Mouse (Mus musculus): ENCODE results near the gene Sash1.

Gene Sash1

DNA sequence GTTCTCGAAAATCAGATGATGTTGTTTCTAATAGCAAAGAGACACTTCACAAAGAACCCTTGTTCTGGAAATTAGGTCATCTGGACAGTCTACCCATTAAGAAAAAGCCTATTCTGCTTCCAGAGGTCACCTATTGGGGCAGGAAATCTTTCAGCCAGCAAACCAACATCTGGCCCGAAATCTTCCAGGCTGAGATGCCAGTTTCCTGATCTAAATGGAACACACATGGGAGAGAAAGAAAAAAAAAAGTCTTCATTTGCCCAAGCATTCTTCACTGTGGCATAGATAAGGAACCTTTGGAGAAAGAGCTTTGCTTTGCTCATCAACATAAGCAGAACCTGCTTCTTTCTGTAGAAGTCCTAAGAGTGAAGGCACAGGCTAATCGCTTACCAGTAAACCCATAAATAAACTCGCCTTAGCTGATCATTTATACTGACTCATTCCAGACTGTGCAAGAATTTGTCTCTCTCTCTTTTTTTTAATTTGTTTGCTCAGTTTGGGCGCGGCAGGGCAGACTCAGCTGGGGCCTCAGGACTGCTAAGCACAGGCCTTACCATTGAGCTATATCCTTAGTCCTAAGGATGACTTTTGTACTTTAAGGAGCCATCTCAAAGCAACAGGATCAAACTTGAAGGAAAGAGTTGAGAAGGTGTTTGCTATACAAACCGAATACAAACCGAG lies 13.1 kb upstream of the Sash1 start:
- no peak for DNase-seq

DNA sequence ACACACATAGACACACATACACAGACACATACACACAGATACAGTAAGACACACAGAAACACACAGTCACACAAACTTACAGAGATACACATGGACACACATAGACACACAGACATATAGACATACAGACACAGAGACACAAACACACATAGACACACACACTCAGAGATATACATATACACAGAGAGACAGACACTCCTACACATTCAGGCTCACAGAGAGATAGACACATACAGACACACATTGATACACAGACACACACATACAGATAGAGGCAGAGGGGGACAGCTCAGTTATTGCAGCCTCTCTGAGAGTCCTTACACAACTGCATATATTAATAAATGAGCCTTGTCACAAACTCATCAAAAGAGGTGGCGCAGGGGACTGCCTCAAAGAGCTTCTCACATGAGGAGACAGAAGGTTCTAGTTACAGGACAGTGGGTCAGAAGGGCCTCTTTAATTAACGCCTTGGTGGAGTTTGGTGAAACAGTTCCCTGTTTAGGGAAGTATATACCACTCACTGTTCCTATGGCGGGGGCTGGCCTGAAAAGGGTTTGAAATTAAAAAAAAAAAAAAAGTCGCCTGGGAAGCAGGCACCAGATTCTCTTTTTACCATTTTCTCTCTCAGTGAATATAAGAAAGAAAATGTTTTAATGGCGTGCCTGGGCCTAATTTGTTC lies 12.4 kb upstream of the Sash1 start:
- DNase-seq = no peak

DNA sequence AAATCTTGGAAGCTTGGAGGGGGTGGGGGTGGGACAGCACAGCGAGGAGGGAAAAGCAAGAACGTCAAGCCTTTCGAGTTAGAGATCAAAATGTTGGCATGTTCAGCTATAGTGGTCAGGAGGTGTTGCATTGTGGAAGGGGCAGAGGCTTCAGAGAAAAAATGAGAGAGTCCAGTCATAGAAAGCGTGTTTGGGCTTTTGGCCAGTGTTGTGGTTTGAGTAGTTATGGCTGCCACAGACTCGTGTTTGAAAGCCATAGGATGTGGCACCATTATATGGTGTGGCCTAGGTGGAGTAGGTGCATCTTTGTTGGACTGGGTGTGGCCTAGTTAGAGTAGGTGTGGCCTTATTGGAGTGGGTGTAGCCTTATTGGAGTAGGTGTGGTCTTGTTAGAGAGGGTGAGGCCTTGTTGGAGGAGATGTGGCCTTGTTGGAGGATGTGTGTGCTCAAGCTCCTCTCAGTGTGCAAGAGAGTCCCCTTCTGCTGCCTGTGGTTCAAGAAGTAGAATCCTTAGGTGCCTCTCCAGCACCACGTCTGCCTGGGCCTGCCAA lies 9.2 kb upstream of the Sash1 start:
- DNase-seq = no peak

DNA sequence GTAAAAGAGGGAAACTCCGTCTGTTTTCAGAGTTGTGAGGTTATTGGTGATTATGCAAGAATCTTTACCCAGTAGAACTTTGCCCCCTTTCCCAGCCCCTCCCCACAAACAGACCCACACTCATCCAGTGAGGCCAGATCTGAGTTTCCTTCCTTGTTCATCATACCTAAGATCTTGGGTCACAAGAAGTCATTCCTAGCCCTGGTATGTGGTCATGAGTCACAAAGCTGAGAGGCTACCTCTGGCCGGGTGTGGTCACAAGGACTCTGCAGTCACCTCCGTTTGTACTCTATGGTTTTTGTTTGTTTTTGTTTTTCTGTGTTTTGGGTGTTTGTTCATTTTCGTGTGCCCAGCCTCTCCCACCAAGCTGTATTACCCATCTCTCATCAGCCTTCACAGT lies 4.6 kb upstream of the Sash1 start:
- no peak for DNase-seq

DNA sequence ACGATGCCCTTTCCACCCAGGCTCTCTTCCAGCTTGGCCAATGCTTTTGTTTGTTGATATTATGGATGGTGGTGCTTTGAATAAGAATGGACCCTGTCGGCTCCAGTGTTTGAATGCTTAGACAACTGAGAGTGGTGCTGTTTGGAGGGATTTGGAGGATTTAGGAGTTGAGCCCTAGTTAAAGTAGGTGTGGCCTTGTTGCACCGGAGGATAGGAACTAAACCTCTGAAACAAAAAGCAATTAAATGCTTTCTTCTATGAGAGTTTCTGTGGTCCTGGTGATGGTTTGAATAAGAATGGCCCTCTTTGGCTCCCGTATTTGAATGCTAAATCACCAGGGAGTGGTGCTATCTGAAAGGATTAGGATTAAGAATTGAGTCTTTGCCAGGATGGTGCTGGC lies 3.5 kb upstream of the Sash1 start:
- no peak for DNase-seq

DNA sequence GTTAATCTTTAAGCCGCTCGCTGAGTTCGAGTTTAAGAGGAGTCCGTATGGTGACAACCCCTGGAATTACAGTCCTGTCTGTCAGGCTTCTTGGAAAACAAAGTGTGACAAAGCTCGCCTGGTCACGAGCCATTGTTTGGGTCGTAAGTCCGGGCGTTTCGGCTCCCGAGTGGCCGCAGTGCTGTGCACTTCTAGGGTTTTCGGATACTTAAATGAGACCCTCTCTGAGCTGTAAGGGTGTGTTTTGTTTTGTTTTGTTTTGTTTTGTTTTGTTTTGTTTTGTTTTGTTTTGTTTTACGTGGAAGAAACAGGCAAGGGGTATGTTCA lies 621 bp upstream of the Sash1 start:
- DNase-seq = no peak

- peak in 1 of 2 experiments; percentile 33 for DNase-seq
Observed at GRCm38 (mm10) chr10:8885201-8885600, 669 bp downstream of the Sash1 start.

- DNase-seq = no peak
Observed at GRCm38 (mm10) chr10:8884565-8884964, 1.3 kb downstream of the Sash1 start.

DNA sequence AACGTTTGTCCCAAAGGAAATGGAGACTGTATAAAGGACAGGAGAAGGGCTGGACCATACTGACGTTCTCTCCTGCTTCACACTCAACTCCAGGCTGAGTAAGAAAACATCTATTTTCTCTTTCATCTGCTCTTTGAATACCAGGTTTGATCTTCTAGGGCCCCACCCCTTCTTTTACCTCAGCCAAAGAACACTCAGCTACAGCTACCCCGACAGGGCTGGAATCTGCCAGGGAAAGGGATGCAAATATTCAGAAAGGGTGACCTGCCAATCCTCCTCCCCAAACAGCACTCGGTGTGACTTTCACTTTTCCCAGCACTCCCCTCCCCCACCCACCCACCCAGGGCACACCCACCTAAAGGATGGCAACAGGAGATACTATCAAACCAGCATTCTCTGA lies 2.2 kb downstream of the Sash1 start:
- no peak for DNase-seq

DNA sequence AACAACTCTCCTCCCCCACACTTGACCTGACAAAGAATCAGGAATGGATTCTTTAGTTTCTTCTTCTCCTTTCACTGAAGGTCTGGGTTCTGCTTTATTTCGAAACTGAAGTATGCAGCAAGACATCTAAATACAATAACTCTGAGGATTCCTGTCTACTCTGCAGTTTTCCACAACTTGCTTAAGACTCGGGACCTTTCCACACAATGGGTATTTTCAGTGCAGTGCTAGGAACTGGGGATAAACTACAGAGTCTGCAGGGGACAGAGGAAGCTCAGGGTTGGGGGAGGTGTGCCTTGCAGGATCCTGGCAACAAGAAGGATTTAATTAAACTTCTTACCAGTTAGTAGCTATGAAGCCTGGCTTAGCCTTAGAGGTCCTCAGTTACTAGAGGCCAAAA lies 4.1 kb downstream of the Sash1 start:
- DNase-seq = no peak

- DNase-seq = no peak
Observed at GRCm38 (mm10) chr10:8880950-8881675, 4.8 kb downstream of the Sash1 start.

DNA sequence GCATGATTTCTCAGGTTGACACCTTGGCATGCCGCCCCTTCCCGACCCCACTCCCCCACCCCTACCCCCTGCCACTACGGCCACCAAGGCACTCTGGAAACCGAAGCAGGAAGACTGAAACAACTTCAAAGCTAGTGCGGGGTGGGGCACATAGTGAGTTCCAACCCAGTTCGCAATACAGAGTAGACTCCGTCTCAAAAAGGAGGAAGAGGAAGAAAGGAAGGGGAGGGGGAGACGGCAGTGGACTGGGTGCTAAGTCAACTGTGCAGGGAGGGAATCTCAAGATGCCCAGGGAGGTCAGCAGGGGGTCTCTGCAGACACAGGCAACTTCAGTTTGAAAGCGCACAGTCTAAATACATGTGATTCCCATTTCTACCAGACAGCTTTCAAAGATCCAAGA lies 7.0 kb downstream of the Sash1 start:
- no peak for DNase-seq

DNA sequence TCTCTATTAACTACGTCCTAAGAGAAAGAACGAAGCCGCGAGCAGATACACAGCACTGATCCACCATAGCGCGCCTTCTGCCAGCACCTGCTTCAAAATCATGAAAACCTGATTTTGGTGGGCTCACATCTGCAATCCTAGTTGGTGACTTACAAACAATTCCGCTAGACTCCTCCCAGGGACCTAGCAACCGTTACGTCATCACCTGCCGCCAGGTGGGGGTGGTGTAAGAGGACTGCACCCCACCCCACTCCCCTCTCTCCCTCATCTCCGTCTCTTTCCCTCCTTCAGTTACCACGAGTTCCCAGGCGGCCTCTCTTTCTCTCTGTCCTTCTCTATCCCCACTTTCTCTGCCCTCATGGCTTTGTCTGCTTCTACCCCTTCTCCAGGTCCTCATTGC lies 7.5 kb downstream of the Sash1 start:
- no peak for DNase-seq

- DNase-seq = no peak
Observed at GRCm38 (mm10) chr10:8873631-8874370, 12.1 kb downstream of the Sash1 start.

DNA sequence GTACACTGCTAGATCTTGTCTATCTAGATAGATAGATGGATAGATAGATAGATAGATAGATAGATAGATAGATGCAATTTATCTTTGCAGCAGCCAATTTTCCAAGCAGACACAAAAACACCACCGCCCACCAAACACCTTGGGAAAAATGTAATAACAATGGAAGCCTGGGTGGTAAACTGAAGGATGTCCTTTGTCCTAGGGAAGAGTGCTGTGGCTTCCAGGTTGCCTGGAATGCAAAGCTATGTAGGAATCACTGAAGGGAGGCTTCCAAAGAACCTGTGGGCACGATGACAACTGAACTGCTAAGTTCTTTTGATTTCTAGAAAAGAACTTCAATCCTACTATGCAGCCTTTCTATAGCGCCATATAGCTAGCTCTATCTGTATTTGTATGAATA lies 13.1 kb downstream of the Sash1 start:
- no peak for DNase-seq

- no peak for DNase-seq
Observed at GRCm38 (mm10) chr10:8871935-8872334, 13.9 kb downstream of the Sash1 start.

DNA sequence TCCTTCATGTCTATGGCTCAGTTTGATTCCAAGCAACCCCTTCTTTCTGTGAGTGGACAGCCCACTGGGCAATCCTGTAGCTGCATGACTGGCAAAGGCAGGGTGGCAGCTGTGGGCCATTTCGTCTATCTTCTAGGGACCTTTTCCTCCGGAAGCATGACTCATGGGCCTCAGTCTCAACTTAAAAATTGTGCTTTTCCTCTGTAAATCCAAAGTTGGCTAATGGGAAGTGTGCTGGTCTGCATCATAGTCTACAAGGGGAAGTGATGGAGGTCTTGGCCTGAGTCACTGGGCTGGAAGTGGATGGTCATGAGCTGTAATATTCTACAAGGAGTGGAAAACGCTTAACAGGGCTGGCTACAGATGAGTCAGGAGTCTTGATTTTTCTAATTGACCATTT lies 15.5 kb downstream of the Sash1 start:
- DNase-seq = peak in 1 of 2 experiments; percentile 35

DNA sequence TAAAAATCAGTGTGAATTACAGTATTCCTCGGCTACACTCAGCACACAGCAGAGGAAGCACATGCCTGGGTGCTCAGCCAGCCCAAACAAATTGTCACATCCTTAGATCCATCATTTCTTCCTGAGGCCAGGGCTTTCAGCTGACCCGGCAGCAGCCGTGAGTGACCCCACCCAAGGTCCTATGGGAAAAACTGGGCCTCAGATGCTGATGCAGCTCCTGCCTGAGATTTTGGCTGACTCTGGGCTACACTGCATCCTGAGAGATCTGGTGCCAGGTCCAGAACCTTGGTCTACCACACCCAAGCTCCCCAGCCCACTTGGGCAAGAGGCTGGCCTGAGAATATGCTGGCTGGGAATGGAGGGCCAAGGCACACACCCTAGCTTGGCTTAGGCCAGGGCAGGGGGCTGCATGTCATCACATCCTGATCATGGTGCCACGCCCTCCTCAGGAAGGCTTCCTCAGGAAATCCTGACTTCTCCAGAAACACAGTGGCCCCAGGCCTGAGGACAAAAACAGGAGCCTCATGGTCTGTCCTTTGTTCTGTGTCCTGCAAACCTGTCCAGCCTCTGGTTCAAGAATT lies 19.7 kb downstream of the Sash1 start:
- peak; percentile 55 to 74 for DNase-seq

- DNase-seq = no peak
Observed at GRCm38 (mm10) chr10:8860655-8861054, 25.2 kb downstream of the Sash1 start.

- DNase-seq = no peak
Observed at GRCm38 (mm10) chr10:8858718-8859117, 27.2 kb downstream of the Sash1 start.

DNA sequence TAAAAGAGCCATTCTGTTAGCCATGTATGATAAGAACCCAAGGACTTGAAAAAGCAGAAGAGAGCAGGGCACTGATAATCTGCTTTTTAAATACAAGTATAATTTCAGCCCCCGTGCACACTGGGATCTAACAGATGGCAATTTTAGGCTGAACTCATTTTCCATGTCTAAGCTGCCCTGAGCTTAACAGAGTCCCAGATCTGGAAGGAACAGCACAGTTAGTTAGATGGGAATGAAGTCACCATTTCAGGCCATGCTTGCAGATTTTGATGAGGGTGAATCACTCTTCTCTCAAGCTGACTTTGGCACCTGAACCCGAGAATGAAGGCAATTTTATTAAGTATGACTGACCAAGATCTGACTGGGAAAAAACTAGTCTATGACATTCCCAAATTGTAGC lies 28.9 kb downstream of the Sash1 start:
- no peak for DNase-seq

DNA sequence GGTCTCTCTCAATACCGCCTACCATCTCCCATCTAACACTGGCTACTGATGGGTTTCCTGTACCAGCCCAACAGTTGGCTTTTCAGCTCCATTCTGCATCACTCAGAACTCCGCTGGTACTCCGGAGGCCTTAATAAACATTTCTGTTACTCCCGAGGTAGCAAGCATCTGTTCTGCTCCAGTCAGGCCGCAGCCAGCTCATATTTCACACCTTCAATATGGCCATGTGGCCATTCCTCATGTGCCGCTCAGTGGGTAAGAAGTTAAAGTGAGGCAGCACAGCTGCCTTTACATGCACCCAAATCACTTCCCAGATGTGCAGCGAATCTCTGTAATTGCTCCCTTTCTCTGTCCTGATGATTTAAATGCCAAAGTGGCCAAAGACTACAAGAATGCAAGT lies 32.5 kb downstream of the Sash1 start:
- no peak for DNase-seq

- DNase-seq = no peak
Observed at GRCm38 (mm10) chr10:8851625-8852024, 34.2 kb downstream of the Sash1 start.
